Mouse (Mus musculus) brain, embryonic 14.5 days (tissue): ENCODE measurements at regions not wholly inside any gene's neighbourhood (a gene's known extent, or its start where the extent isn't known, plus 50 kb on each side); places are given as distances from the start of the nearest gene placed in this dataset.

Source experiments
- CTCF ChIP-seq: fragments of 200-500 bp; IDR thresholded peaks from 2 replicates; pipeline ENCODE4 v1.5.1; 2012; ENCODE audit warnings: inconsistent platforms, mild to moderate bottlenecking, moderate library complexity, borderline replicate concordance; ENCODE audit not compliant: insufficient read depth, insufficient read length; ENCODE audit errors: extremely low read depth
- POLR2A ChIP-seq: fragments of 200-500 bp; IDR thresholded peaks from 2 replicates; pipeline ENCODE4 v1.6.1; 2012; ENCODE audit warnings: mild to moderate bottlenecking, inconsistent platforms, borderline replicate concordance; ENCODE audit not compliant: poor library complexity, insufficient read depth, insufficient read length, severe bottlenecking; ENCODE audit errors: extremely low read depth

GRCm38 (mm10) chr16:39234290-39234689 lies 341.8 kb downstream of the Igsf11 start:
- no peak for TF ChIP-seq POLR2A
- TF ChIP-seq CTCF, result no peak
